Mouse (Mus musculus): ENCODE measurements around the gene Sema5b.

GRCm38 (mm10) chr16:35648862-35649261, 107.9 kb downstream of the Sema5b start:
- TF ChIP-seq CTCF (IDR thresholded peaks at IDR 0.05; ENCODE audit: control insufficient read depth, insufficient read depth, insufficient replicate concordance, low read depth, low read length) (no peak), POLR2A (IDR thresholded peaks at IDR 0.05; ENCODE audit: control insufficient read depth, low read depth, low read length) (no peak)

Data from testis, adult 2 months (tissue).